Comparison of ENCODE assay signal across 22 mouse cellular contexts in genomic region chr19:41687836-41688235, GRCm38 (mm10). TPM values are rescaled to one million over a fixed set of nuclear protein-coding genes. Genes with fewer than 3 reads are reported as not detected.
DNase-seq lines count a peak whose midpoint lies in the region; ATAC-seq and TF ChIP-seq lines count a peak whose summit lies in the region.
"Had no signal": no experiment of that assay in that cellular context is flagged by ENCODE, and none has a peak within 500 bp of the region (broad histone marks: within the 10 kb centered on the region; RNA-seq: fewer than 3 reads in every experiment).

No protein-coding gene starts in this region.

- no peak for TF ChIP-seq CTCF in layer of hippocampus, adult 2 months (conservative IDR thresholded peaks at IDR 0.05)

- no peaks in the 10 kb centered on the region for H3K36me3 ChIP-seq in forebrain, embryonic 13.5 days (ENCODE audit: poor library complexity, severe bottlenecking)
- no peaks in the 10 kb centered on the region for H3K36me3 ChIP-seq in hindbrain, embryonic 13.5 days
- no peaks in the 10 kb centered on the region for H3K36me3 ChIP-seq in neural tube, embryonic 14.5 days (ENCODE audit: control insufficient read depth, insufficient read depth, low read length)
- H3K36me3 ChIP-seq: embryonic facial prominence, embryonic 12.5 days; heart, embryonic 15.5 days had no signal

- H3K4me3 ChIP-seq in layer of hippocampus, adult 2 months = no peak overlapping the region
- no peak overlapping the region for H3K4me3 ChIP-seq in forebrain, embryonic 13.5 days
- H3K4me3 ChIP-seq in hindbrain, embryonic 13.5 days = no peak overlapping the region
- H3K4me3 ChIP-seq in neural tube, embryonic 14.5 days (ENCODE audit: low read depth, low read length) = no peak overlapping the region
- H3K4me3 ChIP-seq: embryonic facial prominence, embryonic 12.5 days; heart, embryonic 15.5 days had no signal

- H3K4me1 ChIP-seq in forebrain, embryonic 13.5 days = peaks cover 72% of the 10 kb centered on the region
- H3K4me1 ChIP-seq in hindbrain, embryonic 13.5 days (replicated peaks) = peaks cover 80% of the 10 kb centered on the region
- peaks cover 44% of the 10 kb centered on the region for H3K4me1 ChIP-seq in neural tube, embryonic 14.5 days (ENCODE audit: control insufficient read depth, insufficient read depth, low read length)
- H3K4me1 ChIP-seq: heart, embryonic 15.5 days had no signal

- H3K9ac ChIP-seq in forebrain, embryonic 13.5 days = 0 out of 2 replicates have a peak overlapping the region, but pooled peaks have one; percentile 5
- H3K9ac ChIP-seq in hindbrain, embryonic 13.5 days = no peak overlapping the region; the same call in 1 of the 2 replicates
- H3K9ac ChIP-seq in neural tube, embryonic 14.5 days (replicated peaks; ENCODE audit: low read depth, low read length) = no peak overlapping the region
- H3K9ac ChIP-seq: embryonic facial prominence, embryonic 12.5 days; heart, embryonic 15.5 days; liver, postnatal 0 days had no signal

- no peaks in the 10 kb centered on the region for H3K27me3 ChIP-seq in forebrain, embryonic 13.5 days
- H3K27me3 ChIP-seq in hindbrain, embryonic 13.5 days = peaks cover 18% of the 10 kb centered on the region; the same call in 1 of the 2 replicates
- no peaks in the 10 kb centered on the region for H3K27me3 ChIP-seq in neural tube, embryonic 14.5 days (ENCODE audit: control insufficient read depth, insufficient read depth, low read length)
- H3K27me3 ChIP-seq: embryonic facial prominence, embryonic 12.5 days had no signal

- WGBS in forebrain, embryonic 13.5 days = 63% methylated on average over 8 of the region's 8 CpGs
- 61% methylated on average over 8 of the region's 8 CpGs for WGBS in hindbrain, embryonic 13.5 days
- 69% methylated on average over 8 of the region's 8 CpGs for WGBS in neural tube, embryonic 14.5 days

- no peak overlapping the region for H3K4me2 ChIP-seq in forebrain, embryonic 13.5 days
- no peak overlapping the region for H3K4me2 ChIP-seq in hindbrain, embryonic 13.5 days
- H3K4me2 ChIP-seq in neural tube, embryonic 14.5 days (ENCODE audit: low read depth, low read length) = no peak overlapping the region
- H3K4me2 ChIP-seq: embryonic facial prominence, embryonic 12.5 days; heart, embryonic 15.5 days had no signal

- H3K9me3 ChIP-seq in forebrain, embryonic 13.5 days (replicated peaks) = no peaks in the 10 kb centered on the region
- no peaks in the 10 kb centered on the region for H3K9me3 ChIP-seq in hindbrain, embryonic 13.5 days
- no peaks in the 10 kb centered on the region for H3K9me3 ChIP-seq in neural tube, embryonic 14.5 days (ENCODE audit: control insufficient read depth, low read length)
- H3K9me3 ChIP-seq: embryonic facial prominence, embryonic 12.5 days; heart, embryonic 15.5 days had no signal

- no peak for DNase-seq in layer of hippocampus, adult 2 months (ENCODE audit: low spot score in 2 of 2)
- no peak for DNase-seq in layer of hippocampus, adult 11-12 months (ENCODE audit: low spot score)
- no peak for DNase-seq in left cerebral cortex, adult 9 months (ENCODE audit: low spot score in 2 of 2)
- DNase-seq: adrenal gland, postnatal 36 days; B cell, adult 2 months; cerebellum, adult 8-10 months; heart, adult 18-20 months; kidney, adult 11 months; kidney, postnatal 4 days; liver; liver, postnatal 0 days; lung, postnatal 14 days; thymus, postnatal 4 days had no signal

- peak overlapping the region; percentile 71 for H3K27ac ChIP-seq in layer of hippocampus, adult 2 months
- peak overlapping the region; percentile 83 for H3K27ac ChIP-seq in forebrain, embryonic 13.5 days
- peak overlapping the region; percentile 74 for H3K27ac ChIP-seq in hindbrain, embryonic 13.5 days
- peak overlapping the region; percentile 70; the same call in 1 of the 2 replicates for H3K27ac ChIP-seq in neural tube, embryonic 14.5 days (ENCODE audit: low read depth, low read length)
- H3K27ac ChIP-seq: embryonic facial prominence, embryonic 12.5 days; heart, embryonic 15.5 days had no signal

- ATAC-seq in forebrain, embryonic 13.5 days = peak; percentile 14; the same call in 1 of the 2 replicates
- ATAC-seq in hindbrain, embryonic 13.5 days (ENCODE audit: low FRiP score) = peak; percentile 12; the same call in 1 of the 2 replicates
- ATAC-seq in neural tube, embryonic 14.5 days (ENCODE audit: low read depth) = no peak
- no peak for ATAC-seq in CD4-positive, CD25-positive, alpha-beta regulatory T cell, adult 4 months
- ATAC-seq: activated CD4-positive, CD25-positive, alpha-beta regulatory T cell, adult 4 months; liver, postnatal 0 days; Patski had no signal

RNA-seq across cellular contexts. Expression of gene Slit1, which starts 55.6 kb away (rescaled TPM):
- total RNA-seq in layer of hippocampus, adult 2 months (2021) = 100 to 1,000 TPM; 232 to 244 TPM
- polyA plus RNA-seq in forebrain, embryonic 13.5 days (2015; fragmentation: Nextera tagmentation; extraction: Ambion mirVana) = 13.9 and 14.4 TPM in 2 replicates
- 22.3 and 25.6 TPM in 2 replicates for polyA plus RNA-seq in hindbrain, embryonic 13.5 days (2015; fragmentation: Nextera tagmentation; extraction: Ambion mirVana)
- 38.5 and 53.5 TPM in 2 replicates for polyA plus RNA-seq in neural tube, embryonic 14.5 days (2014; fragmentation: Nextera tagmentation; extraction: Ambion mirVana)
- not detected for polyA plus RNA-seq in CD4-positive, CD25-positive, alpha-beta regulatory T cell, adult 4 months (2017; shearing (Covaris generic))
- total RNA-seq: hematopoietic stem cell, adult 5-6 weeks had no signal

Comparison
In these comparisons a context has a peak if more than half of its experiments do, and no peak if none do; other contexts are left out.
1. ATAC-seq: peak in forebrain, embryonic 13.5 days (single experiment) and hindbrain, embryonic 13.5 days (single experiment); none in neural tube, embryonic 14.5 days (single experiment) and CD4-positive, CD25-positive, alpha-beta regulatory T cell, adult 4 months (single experiment).
2. RNA of gene Slit1, which starts 55.6 kb away (polyA plus RNA-seq): 38.5 to 53.5 TPM in neural tube, embryonic 14.5 days, 22.3 to 25.6 TPM in hindbrain, embryonic 13.5 days and 13.9 to 14.4 TPM in forebrain, embryonic 13.5 days; not detected in CD4-positive, CD25-positive, alpha-beta regulatory T cell, adult 4 months; every median in the first group is over 10 times any median in the second.
3. Peak in every context shown above with its lines, with median percentiles within 50 percentile points of each other: H3K27ac ChIP-seq.